Comparison of ENCODE assay signal across 21 mouse cellular contexts in the genomic region with DNA sequence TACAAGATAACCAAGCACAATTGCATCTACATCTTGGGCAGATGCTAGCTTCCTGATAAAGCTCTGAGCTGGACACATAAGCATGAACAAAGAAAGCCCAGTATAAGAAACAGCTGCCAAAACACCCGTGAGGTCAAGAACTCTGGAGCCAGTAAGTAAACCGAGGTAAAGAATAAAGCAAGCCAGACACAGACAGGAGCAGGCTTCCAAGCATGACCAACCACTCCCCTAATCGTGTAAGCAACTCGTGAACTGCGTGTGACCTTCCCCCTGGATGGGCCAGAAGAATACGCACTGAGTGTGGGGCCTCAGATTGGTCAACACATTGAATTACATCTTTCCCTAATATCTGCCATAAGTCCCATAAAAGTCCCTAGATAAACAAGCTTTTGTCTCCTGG.
"Had no signal": no experiment of that assay in that cellular context is flagged by ENCODE, and none has a peak within 500 bp of the region (broad histone marks: within the 10 kb centered on the region; RNA-seq: fewer than 3 reads in every experiment).

No protein-coding gene starts in this region.

- H3K36me3 ChIP-seq: kidney, embryonic 15.5 days; limb, embryonic 12.5 days; limb, embryonic 15.5 days; liver, embryonic 12.5 days; liver, embryonic 15.5 days; lung, embryonic 15.5 days; midbrain, embryonic 10.5 days; neural tube, embryonic 13.5 days; stomach, embryonic 15.5 days had no signal

- ATAC-seq: intestine, postnatal 0 days; liver, embryonic 12.5 days had no signal

- H3K27me3 ChIP-seq: kidney, embryonic 15.5 days; limb, embryonic 12.5 days; limb, embryonic 15.5 days; liver, embryonic 12.5 days; liver, embryonic 15.5 days; lung, embryonic 15.5 days; neural tube, embryonic 13.5 days; stomach, embryonic 15.5 days had no signal

- H3K9me3 ChIP-seq: kidney, embryonic 15.5 days; limb, embryonic 12.5 days; limb, embryonic 15.5 days; liver, embryonic 12.5 days; liver, embryonic 15.5 days; lung, embryonic 15.5 days; megakaryocyte, embryonic 14.5 days; midbrain, embryonic 10.5 days; neural tube, embryonic 13.5 days; stomach, embryonic 15.5 days had no signal

- H3K4me1 ChIP-seq: limb, embryonic 12.5 days; limb, embryonic 15.5 days; liver, embryonic 12.5 days; liver, embryonic 15.5 days; lung, embryonic 15.5 days; midbrain, embryonic 10.5 days; neural tube, embryonic 13.5 days; stomach, embryonic 15.5 days had no signal

- H3K4me3 ChIP-seq: kidney, embryonic 15.5 days; limb, embryonic 12.5 days; limb, embryonic 15.5 days; liver, embryonic 12.5 days; liver, embryonic 15.5 days; lung, embryonic 15.5 days; megakaryocyte, embryonic 14.5 days; midbrain, embryonic 10.5 days; neural tube, embryonic 13.5 days; stomach, embryonic 15.5 days had no signal

- H3K9ac ChIP-seq: kidney, embryonic 15.5 days; limb, embryonic 12.5 days; limb, embryonic 15.5 days; liver, embryonic 12.5 days; liver, embryonic 15.5 days; lung, embryonic 15.5 days; neural tube, embryonic 13.5 days; stomach, embryonic 15.5 days had no signal

- H3K27ac ChIP-seq: kidney, embryonic 15.5 days; limb, embryonic 12.5 days; limb, embryonic 15.5 days; liver, embryonic 12.5 days; liver, embryonic 15.5 days; lung, embryonic 15.5 days; midbrain, embryonic 10.5 days; neural tube, embryonic 13.5 days; stomach, embryonic 15.5 days had no signal

- DNase-seq: kidney, adult 2 months; kidney, postnatal 10 days; kidney, postnatal 4 days; left cerebral cortex, postnatal 4 days; lung, adult 18-20 months; lung, postnatal 10 days; lung, postnatal 36 days; midbrain, embryonic 14.5 days; right cerebral cortex, postnatal 4 days; thymus, postnatal 25 days had no signal

- H3K4me2 ChIP-seq: kidney, embryonic 15.5 days; limb, embryonic 12.5 days; limb, embryonic 15.5 days; liver, embryonic 12.5 days; liver, embryonic 15.5 days; lung, embryonic 15.5 days; neural tube, embryonic 13.5 days; stomach, embryonic 15.5 days had no signal
